Mouse (Mus musculus) heart, adult 18-20 months (tissue): ENCODE results near the gene Abcc12. TPM values are rescaled to one million over a fixed set of nuclear protein-coding genes. Genes with fewer than 3 reads are reported as not detected.
A peak's percentile ranks its signal among the peaks of the same experiment; 100 is the strongest.

Experiments used
- DNase-seq, 2 experiments: peaks; one replicate each; pipeline ENCODE4 v3.0.0; 2021 to 2022; ENCODE audit warnings: mixed read lengths in 1 of 2
- long read RNA-seq, 2 experiments: library from polyadenylated mRNA; stranded (forward); transcript quantifications; one replicate each; pipeline ENCODE4 v2.0.0; 2021
- total RNA-seq, 2 experiments: library from RNA; stranded (reverse); gene quantifications; 2 replicates each; pipeline ENCODE4 v1.2.3; 2021

The Abcc12 gene
- total RNA-seq: under 1 TPM in 1 of 2 experiments, not detected in 1; 0.10 TPM
- long read RNA-seq, experiment 1: 0 reads
- long read RNA-seq, experiment 2: 0 reads

DNA sequence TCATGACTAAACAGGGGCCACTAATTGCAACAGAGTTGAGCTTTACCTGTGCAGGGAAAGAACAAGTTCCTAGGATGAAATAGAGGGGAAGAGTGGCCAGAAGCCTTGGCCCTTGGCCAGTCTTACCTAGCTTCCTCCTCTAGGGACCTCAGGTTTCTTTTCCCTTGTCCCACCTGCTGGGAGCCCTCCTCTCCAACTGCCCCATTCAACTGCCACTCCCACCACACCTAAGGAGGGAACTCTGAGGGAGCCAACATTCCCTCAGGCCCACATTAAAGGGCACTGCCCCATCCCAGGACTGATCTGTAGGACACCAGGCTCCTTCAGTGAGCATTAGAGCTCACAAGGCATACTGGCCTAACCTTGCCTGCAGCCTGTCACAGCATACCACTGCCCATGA, at the start of gene Abcc12:
TSS of gene Abcc12 (minus strand) at position 229 of the 400 bp plus-strand sequence.
- no peak for DNase-seq

DNA sequence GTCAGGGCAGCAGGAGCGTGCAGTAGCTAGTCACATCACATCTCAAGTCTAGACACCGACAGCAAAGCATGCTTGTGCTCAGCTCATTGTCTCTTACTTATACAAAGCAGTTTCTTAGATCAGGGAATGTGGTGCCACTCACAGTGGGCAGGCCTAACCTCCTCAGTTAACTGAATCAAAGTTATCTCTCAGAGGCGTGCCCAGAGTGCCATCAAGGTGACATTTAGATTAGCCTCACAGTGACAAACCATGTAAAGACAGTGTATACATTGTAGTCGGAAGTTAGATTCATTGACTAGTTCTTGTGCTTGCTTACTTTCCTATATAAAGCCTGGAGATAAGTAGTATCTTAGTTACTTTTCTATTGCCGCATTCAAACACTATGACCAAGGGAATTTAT, 49.7 kb upstream of the Abcc12 start:
- no peak for DNase-seq

DNA sequence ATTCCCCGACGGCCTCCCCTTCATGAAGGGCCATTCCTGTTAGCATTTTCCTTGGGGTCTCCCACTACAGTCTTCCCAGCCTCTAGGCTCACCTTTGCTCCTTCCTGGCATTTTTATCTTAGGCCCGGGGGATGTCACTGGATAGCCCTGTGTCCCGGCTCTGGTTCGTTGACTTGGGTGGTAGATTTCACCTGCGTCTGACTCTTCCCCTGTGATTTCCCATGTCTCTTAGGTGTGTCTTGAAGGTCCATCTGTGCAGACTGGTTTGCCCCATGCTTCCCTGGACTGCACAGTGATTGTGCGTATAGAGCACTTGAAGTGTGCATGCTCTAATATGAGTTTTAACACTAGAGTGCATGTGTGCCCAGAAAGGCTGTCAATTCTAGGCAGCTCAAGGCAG, 44.4 kb upstream of the Abcc12 start:
- DNase-seq: peak in 1 of 2 experiments; percentile 20

DNA sequence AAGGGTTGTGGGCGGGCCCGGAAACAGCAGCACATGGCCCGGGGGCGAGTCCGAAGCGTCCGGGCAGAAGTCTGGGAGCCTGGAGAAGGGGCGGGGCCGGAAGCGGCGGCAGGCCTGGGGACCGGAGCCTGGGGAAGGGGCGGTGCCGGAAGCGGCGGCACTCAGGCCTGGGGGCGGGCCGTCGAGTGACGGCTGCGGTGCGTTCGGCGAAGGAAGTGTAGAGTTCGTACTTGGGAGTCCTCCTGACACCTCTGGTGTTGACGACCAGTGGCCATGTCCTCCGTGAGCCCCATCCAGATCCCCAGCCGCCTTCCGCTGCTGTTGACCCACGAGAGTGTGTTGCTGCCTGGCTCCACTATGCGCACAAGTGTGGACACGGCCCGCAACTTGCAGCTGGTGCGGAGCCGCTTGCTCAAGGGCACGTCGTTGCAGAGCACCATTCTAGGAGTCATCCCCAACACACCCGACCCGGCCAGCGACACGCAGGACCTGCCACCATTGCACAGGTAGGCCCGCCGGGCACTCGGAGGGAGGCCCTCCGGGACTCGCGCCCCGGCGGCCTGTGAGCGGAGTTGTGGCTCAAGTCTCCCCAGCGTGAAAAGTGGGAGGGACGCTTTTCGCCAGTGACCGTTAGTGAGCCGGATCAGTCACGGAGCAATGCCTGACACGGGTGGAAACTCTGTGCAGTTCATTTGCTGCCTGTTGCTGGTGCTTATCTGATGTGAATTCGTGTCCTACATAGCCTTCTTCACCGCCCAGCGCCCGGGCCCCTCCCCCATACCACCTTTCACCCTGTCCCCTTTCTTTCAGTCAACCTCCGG, 43.6 kb upstream of the Abcc12 start, which contains the start of gene Lonp2:
TSS of gene Lonp2 (plus strand) at position 133 of the 821 bp plus-strand sequence.
- peak; percentile 97 to 99 for DNase-seq

DNA sequence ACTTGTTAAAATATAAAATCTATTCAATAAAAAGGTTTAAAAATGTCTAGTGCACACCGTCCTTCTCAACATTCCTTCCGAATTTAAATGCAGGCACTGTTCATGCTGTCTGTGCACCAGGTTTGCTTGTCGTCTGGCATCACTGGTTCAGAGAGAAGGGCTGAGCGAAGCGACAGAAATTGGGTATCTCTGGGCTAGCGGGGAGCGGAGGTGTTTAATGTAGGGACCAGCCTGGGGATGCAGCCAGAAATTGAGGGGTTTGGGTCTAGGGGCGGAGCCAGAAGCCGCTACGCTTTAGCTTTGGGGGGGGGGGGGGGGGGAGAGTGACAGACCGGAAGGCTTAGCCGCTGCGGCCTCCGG, 43.0 kb upstream of the Abcc12 start:
- DNase-seq: no peak

DNA sequence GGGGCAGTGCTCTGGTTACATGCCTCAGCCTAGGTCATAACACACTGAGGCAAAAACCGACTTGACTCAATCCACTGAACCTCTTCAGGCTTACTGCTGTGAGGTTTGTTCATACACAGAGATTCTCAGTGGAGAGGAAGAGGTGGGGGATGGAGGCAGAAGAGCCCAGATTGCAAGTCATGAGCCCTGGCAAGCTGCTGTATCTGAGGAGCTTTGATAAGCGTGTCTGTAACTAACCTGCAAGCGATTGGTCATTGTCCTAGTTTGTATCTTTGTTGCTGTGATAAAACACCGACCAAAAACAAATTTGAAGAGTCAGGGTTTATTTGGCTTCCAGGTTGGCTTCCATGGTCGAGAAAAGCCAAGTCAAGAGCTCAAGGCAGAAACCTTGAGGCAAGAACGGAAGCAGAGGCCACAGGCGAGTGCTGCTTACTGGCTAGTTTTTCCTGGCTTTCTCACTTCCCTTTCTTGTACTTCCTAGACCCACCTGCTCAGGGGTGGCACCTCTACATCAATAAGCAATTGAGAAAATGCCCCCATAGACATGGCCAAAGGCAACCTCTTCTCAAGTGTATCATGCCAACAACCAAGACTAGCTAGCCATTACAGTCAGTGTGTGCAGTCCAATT, 37.4 kb upstream of the Abcc12 start:
- no peak for DNase-seq

DNA sequence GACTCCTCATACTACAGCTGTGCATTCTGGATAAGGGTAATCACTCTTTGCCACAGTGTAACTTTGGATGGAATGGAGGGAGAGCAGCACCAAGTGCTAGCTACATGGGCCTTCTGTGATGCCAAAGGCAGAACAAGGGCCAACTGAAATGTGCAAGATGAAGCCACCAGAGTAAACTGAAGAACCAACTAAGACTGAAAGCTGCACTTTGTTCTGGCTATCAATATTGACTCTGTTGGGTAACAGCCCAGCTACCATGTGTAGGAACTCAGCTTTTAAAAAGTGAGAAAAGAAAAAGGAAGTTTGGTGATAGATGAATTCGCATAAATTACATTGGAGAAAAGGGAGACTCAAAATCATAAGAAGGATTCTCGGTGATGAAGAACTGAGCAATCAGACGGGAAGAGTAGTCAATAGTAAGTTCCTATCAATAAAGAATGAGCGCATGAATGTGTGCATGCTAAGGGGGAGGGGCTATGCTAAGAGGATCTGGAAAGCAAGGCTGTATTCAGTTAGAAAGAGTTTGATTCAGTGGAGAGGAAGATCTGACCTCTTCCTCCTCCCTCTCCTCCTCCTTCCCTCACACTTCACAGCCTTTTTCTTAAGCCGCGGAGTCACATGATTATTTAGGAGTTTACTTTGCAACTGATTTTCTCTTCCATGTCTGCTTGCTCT, 34.7 kb upstream of the Abcc12 start:
- no peak for DNase-seq

DNA sequence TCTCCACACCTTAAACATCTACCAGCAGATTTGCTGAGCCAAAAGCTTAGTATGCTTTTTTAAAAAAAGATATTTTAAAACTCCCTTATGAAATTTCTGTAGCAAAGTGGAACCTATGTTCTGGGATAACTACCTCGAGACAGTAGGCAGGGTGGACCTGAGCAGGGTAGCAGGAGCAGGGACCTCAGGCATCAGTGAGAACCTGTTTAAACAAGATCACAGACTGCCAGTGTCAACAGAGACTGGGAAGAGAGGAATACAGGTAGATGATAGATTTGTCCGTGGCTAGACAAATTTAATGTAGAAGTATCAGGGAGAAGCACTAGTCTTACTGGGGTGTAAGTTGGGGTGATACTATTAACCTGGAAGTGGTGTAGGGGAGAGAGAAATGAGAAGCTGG, 33.3 kb upstream of the Abcc12 start:
- DNase-seq: no peak

DNA sequence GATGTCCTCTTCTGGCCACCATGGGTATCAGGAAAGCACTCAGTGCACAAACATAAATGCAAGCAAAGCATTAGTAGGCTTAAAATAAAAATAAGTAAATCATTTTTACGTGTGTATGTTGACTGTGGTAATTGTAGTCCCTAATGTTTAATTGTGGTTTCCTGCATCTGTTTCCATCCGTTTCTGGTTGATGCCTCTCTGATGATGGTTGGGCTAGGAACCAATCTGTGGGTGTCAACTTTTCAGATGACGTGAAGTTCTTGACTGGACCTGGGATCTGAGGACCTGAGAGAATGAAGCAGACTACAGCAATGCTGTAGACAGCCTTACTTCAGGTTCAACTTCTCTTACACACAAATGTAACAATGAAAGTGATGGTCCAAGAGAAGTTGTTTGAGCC, 24.2 kb upstream of the Abcc12 start:
- DNase-seq: no peak

DNA sequence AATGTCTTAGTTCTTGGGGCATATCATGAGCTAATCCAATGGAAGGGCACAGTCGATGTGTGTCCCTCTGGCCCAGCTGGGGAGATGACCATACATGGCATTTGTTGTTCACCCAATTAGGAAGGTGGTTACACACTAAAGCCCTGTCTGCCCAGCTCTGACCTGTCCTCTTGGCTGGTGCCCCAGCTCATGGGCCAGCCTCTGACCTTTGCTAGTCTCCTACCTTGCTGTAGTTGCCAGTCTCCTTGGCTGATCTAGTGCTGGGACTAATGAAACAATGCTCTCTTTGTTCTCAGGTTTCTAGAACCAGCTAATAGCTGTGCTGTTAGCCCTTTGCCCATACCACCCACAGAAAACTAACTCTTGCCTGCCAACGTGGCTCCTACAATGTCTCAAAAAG, 22.7 kb upstream of the Abcc12 start:
- no peak for DNase-seq

DNA sequence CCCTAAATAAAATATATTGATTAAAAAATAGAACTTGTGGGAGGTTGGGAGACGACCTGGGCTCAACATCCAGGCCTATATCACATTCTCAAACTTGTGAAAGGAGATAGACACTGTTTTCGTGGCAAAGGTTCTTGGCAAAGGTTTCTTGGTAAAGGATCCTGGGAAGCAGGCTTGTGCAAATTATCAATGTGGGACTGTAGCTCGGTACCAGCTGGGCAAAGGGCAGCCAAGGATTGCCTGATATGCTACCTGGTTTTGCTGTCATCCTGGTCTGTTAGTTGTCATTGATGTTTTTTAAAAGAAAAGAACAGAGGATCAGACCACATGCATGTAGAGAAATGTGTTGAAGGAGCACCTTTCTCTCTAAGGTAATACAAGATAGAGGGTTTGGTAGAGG, 19.8 kb upstream of the Abcc12 start:
- no peak for DNase-seq

DNA sequence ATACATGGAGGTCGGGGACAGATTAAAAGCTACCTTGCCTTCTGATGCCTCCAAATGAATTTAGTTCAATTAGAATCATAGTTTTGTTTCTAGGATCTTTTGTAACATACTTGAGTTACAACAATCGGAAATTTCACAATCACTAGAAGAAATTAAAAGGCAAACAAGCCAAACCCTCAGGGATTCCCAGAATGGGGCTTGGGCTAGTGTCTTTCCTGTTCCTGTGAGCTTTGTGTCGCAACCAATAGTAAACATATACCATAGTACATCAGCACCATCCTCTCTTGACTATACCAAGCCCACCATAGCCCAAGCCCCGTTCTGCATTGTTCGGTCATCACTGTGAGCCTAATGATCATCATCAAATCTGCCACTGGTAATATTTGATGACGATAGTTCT, 18.8 kb upstream of the Abcc12 start:
- DNase-seq: no peak

DNA sequence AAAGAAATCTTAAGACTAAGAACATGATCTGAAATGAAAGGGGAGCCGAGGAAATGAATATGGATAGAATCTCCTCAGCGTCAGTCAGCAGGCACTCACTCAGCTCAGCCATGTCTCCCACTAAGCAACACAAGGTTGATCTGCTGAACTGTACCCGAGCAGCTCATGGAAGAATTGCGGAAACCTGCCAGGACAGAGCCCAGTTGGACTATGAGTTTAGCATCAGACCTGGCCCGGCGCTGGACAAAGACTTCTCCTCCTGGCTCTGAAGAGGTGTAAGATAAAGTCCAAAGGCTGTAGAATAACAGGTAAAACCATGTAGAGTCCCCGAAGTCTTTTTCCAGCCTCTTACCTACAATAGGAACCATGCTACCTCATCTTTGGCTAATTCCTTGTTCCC, 17.2 kb upstream of the Abcc12 start:
- no peak for DNase-seq

DNA sequence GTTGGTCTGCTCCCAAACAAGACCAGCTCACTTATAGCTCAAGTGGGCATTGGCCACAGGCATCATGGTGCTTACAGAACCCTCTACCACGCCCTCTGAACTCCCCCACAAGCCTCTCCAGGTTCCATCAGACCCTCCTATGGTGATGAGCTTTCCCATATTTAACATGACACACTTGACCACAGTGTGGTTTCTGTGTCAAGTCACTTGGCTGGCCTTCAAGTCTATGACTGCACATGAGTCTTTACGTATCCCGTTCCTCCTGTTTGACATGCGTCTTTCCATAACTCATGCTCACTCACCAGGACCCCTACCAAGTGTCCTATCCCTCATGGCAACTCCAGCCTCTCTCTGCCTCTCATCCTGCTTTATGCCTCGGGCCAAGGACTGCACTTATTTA, 15.2 kb upstream of the Abcc12 start:
- DNase-seq: no peak

DNA sequence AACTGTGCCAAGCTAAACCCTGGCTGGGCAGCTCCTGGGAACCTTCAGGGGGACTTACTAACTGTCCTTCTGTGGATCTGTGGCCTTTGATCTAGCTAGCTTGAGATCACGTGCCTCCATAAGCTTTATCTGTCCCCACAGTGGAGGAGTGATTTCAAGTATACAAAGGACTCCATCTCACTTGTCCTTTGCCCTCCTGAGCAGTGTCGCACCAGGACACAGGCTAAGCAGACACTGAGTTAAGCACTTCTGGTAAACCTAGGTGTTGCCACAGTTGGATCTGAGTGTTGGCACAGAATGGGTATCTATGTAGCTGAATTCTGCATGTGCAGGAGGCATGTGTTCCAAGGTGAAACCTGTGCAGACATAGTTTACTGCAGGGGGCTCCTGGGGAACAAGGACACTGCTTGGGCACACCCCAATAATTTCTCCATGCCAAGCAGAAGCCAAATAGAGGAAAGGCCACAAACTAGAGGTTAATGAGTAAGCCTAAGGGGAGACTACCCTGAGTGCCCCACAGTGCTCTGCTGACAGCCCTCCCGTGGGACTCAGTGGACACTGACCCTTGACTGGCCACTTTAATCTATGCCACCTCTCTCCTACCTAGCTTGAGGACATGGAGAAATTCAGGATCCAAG, 13.8 kb upstream of the Abcc12 start:
- no peak for DNase-seq

DNA sequence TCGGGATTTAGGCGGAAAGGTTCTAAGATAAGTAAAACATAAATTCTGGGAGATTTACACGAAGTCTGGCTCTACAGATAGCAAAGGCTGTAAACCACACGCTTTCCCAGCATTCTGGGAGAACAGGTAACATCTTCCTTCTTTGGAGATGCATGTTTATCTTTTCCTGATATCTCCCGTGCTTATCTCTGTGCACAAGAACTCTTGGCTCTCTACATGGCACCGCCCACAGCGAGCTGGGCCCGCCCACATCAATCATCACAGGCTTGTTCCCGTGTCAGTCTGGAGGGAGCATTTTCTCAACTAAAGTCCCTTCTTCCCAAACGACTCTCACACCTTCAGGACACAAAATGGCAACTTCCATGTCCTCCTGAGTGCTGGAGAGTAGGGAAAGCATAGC, 12.6 kb upstream of the Abcc12 start:
- DNase-seq: no peak

DNA sequence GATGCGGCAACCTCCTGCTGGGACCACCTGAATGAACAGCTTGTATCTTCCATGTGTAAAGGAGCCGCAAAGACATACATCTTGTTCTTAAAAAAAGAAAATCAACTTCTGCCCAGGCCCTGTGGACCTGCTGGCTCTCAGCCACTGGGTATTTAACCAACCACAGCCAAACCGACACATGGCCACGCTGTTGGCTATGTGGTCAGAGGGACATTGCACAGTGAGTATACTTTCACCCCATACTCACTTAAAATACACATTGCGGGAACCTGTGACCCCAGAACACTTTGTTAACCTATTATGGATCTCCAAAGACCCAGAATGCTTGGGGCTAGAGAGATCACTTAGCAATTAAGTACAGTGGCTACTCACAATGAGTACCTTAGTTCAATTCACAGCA, 7.9 kb upstream of the Abcc12 start:
- no peak for DNase-seq

DNA sequence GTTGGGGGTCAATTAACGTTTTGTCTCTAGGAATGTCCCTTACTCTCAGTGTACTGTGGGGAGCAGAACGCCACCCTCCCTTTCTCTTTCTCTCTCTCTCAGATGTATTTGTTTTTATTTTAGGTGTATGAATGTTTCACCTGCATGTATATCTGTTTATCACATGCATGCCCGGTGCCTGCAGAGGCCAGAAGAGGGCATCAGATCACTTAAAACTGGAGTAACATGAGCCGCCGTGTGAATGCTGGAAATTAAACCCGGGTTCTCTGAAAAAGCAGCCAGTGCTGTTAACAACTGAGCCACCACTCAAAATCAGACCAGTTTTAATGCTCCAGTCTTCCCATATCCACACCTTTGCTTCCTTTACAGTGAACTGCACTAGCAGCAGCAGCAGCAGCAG, 6.2 kb upstream of the Abcc12 start:
- no peak for DNase-seq

DNA sequence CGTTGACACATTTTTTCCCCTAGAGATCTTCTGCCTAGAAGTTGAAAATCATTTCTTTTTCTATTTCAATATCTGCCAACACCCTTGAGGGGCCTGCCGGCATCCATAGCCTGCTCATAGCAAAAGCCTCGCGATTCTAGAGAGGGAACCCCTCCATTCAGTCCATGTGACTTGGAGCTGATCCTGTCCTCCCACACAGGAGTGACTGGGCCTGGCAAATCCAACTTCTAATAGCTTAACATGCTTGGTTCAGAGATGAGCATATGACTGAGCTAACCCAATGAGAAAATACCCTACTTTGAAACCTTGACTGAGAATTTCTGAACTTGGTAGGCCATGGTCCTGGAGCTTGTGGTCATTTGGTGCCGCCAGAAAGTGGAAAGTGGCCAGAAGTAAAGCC, 5.6 kb upstream of the Abcc12 start:
- DNase-seq: peak in 1 of 2 experiments; percentile 11

DNA sequence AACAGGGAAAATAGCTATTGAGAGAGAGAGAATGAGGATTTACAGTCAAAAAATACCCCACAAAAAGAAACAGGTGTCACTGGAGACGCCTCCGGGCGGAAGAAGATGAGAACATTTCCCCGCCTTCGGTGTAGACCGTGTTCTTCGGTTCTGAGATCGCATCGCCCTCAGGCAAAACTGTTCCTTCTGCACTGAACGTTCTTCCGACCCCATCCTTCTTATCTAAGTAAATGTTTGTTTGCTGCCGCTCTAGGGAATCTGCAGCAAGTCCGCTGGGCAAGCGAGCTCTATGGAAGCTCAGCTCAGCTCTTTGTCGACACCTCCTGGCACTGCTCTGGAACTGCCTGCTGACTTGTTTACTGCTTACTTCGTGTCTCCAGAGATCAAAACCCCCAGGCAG, 5.0 kb upstream of the Abcc12 start:
- DNase-seq: peak; percentile 75 to 82

DNA sequence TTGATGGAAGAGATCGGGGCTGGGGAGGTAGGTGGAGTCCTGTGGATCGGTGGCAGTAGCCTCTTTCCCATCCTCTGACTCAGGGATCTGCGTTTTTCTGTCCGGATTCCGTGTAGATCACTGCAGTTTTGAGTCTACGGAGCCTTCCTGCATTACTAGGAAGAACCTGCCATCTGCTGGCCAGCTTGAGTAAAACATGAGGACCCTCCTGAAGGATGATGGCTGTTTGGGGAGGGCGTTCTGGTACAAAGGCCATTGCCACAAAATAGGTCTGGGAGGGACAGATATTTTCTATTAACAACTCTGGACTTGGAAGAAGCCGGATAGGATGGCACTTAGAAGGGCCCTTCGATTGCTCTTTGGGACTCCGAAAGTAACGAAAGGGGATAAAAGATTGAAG, 4.6 kb upstream of the Abcc12 start:
- DNase-seq: peak; percentile 82 to 92

DNA sequence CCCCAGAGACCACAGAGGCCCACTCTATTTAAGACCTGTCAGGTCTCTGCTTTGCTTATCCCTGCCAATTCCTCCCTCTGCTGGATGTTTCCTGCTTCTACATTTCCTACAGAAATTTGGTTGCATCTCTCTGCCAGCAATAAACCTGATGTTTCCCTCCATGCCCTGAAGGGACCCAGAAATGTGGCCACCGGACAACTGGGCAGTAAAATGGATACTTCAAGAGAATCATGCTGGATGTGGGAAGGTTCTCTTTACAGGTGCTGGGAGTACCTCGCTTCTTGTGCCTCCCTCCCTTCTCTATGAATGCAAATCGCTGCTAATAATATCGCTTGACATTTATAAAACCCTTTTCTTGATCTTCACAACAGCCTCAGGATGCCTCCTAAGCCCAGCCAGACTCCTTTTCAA, 1.4 kb upstream of the Abcc12 start:
- DNase-seq: no peak

DNA sequence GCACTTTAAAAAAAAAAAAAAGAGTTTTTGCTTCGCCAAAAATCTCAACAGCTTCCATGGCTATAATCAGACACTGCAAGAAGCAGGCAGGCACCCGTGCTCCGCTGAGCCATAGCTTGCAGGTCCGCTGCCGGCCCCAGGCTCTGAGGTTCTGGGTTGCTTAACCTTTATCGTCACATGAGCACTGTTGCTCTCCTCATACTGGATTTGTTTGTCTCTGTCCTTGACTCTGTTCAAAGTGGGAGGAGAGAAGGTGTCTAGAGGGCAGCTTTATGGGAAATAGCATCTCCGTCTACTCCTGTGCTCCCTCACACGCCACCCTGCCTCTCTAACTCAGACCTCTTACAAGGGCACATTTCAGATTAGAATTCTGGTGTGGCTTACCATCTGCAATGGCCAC, 1.8 kb downstream of the Abcc12 start:
- no peak for DNase-seq
